Comparison of ENCODE assay signal across 7 mouse cellular contexts in the genomic region with DNA sequence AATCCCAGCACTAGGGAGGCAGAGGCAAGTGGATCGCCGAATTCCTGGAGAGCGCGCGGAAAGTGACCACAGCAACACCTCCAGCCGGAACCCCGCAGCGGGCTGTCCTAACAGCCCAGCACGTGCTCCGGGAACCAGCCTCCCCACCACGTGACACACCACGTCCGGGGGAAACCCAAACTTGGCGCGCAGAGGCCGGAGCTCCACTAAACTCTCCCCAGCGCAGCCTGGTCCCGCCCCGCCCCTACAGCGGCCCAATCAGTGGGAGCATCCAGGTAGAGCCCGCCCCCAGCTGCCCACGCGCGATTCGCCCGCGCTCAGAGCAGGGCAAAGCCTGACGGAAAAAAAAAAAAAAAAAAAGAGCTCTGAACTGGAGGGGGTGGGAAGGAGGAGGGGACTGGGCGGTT. TPM values are rescaled to one million over a fixed set of nuclear protein-coding genes. Genes with fewer than 3 reads are reported as not detected.
DNase-seq lines count a peak whose midpoint lies in the region; ATAC-seq lines count a peak whose summit lies in the region.

No protein-coding gene starts in this region.

- under 1% methylated on average over 29 of the region's 29 CpGs for WGBS in intestine, embryonic 15.5 days
- 0% methylated on average over 29 of the region's 29 CpGs for WGBS in midbrain, embryonic 11.5 days

- peak; percentile 99 for DNase-seq in adrenal gland, adult 2 months
- DNase-seq in embryo, embryonic 11.5 days (ENCODE audit: low read depth, low spot score) = peak; percentile 91
- peak; percentile 85 to 91 for DNase-seq in gastrocnemius, postnatal 36 days
- DNase-seq in left cerebral cortex, postnatal 36 days (ENCODE audit: low spot score in 2 of 2) = peak; percentile 86 to 87
- DNase-seq in midbrain, embryonic 11.5 days (ENCODE audit: low spot score, missing footprints) = peak; percentile 97
- DNase-seq in skeletal muscle tissue, adult 2 months (ENCODE audit: low read depth, low spot score) = peak; percentile 90

- peak overlapping the region; percentile 49 for H3K9ac ChIP-seq in intestine, embryonic 15.5 days
- peak overlapping the region; percentile 58; the same call in 1 of the 2 replicates for H3K9ac ChIP-seq in midbrain, embryonic 11.5 days (ENCODE audit: low read length)

- H3K9me3 ChIP-seq in intestine, embryonic 15.5 days = no peaks in the 10 kb centered on the region
- H3K9me3 ChIP-seq in midbrain, embryonic 11.5 days (ENCODE audit: control insufficient read depth, low read length) = no peaks in the 10 kb centered on the region

- no peaks in the 10 kb centered on the region for H3K27me3 ChIP-seq in intestine, embryonic 15.5 days (replicated peaks)
- no peaks in the 10 kb centered on the region for H3K27me3 ChIP-seq in midbrain, embryonic 11.5 days (ENCODE audit: control insufficient read depth, insufficient read depth, low read length)

- ATAC-seq in intestine, embryonic 15.5 days = peak; percentile 98
- ATAC-seq in midbrain, embryonic 11.5 days (ENCODE audit: low FRiP score) = peak; percentile 99

- intact Hi-C loops in gastrocnemius, postnatal 36 days (cut with DNase I) = no loop called here
- intact Hi-C loops in left cerebral cortex, postnatal 36 days (cut with DNase I) = no loop called here

- peaks cover 19% of the 10 kb centered on the region for H3K4me1 ChIP-seq in intestine, embryonic 15.5 days (replicated peaks)
- H3K4me1 ChIP-seq in midbrain, embryonic 11.5 days (ENCODE audit: control insufficient read depth, insufficient read depth, low read length) = peaks cover 8% of the 10 kb centered on the region; the same call in 1 of the 2 replicates

- H3K4me2 ChIP-seq in intestine, embryonic 15.5 days (replicated peaks) = peak overlapping the region; percentile 91
- H3K4me2 ChIP-seq in midbrain, embryonic 11.5 days = peak overlapping the region; percentile 65

- H3K36me3 ChIP-seq in intestine, embryonic 15.5 days = no peaks in the 10 kb centered on the region
- no peaks in the 10 kb centered on the region for H3K36me3 ChIP-seq in midbrain, embryonic 11.5 days (ENCODE audit: control insufficient read depth, insufficient read depth, low read length)

- H3K27ac ChIP-seq in intestine, embryonic 15.5 days = peak overlapping the region; percentile 73
- no peak overlapping the region for H3K27ac ChIP-seq in midbrain, embryonic 11.5 days (ENCODE audit: low read depth, low read length)

- peak overlapping the region; percentile 53 for H3K4me3 ChIP-seq in intestine, embryonic 15.5 days (replicated peaks)
- H3K4me3 ChIP-seq in midbrain, embryonic 11.5 days (ENCODE audit: low read depth, low read length) = peak overlapping the region; percentile 40

RNA-seq across cellular contexts. Expression of a gene that starts 0.5 kb away (rescaled TPM):
- 10 to 100 TPM; 38.7 to 82.4 TPM for total RNA-seq in adrenal gland, adult 2 months (2021)
- polyA plus RNA-seq in adrenal gland, adult 2 months (2012; rRNA removed) = 27.7 and 43.5 TPM in 2 replicates
- total RNA-seq in gastrocnemius, postnatal 36 days (2021) = 10 to 100 TPM; 12.9 to 13.6 TPM
- polyA plus RNA-seq in intestine, embryonic 15.5 days (2015; fragmentation: Nextera tagmentation; extraction: Ambion mirVana) = 108 and 115 TPM in 2 replicates
- total RNA-seq in left cerebral cortex, postnatal 36 days (2021) = 1 to 10 TPM; 2.1 to 2.2 TPM
- 46.2 and 51.7 TPM in 2 replicates for polyA plus RNA-seq in midbrain, embryonic 11.5 days (2014; fragmentation: Nextera tagmentation; extraction: Ambion mirVana)

RNA-seq across cellular contexts. Expression of a gene that starts 19.4 kb away (rescaled TPM):
- 10 to 100 TPM; 36.9 to 53.7 TPM for total RNA-seq in adrenal gland, adult 2 months (2021)
- polyA plus RNA-seq in adrenal gland, adult 2 months (2012; rRNA removed) = 13.2 and 16.0 TPM in 2 replicates
- 10 to 100 TPM; 19.1 to 21.1 TPM for total RNA-seq in gastrocnemius, postnatal 36 days (2021)
- polyA plus RNA-seq in intestine, embryonic 15.5 days (2015; fragmentation: Nextera tagmentation; extraction: Ambion mirVana) = 55.4 and 56.9 TPM in 2 replicates
- 10 to 100 TPM; 26.9 to 32.1 TPM for total RNA-seq in left cerebral cortex, postnatal 36 days (2021)
- polyA plus RNA-seq in midbrain, embryonic 11.5 days (2014; fragmentation: Nextera tagmentation; extraction: Ambion mirVana) = 25.9 and 27.2 TPM in 2 replicates

RNA-seq across cellular contexts. Expression of a gene that starts 33.7 kb away (rescaled TPM):
- total RNA-seq in adrenal gland, adult 2 months (2021) = 10 to 100 TPM; 19.7 to 33.3 TPM
- 6.4 and 8.6 TPM in 2 replicates for polyA plus RNA-seq in adrenal gland, adult 2 months (2012; rRNA removed)
- total RNA-seq in gastrocnemius, postnatal 36 days (2021) = 10 to 100 TPM; 12.6 to 19.2 TPM
- 6.5 and 6.6 TPM in 2 replicates for polyA plus RNA-seq in intestine, embryonic 15.5 days (2015; fragmentation: Nextera tagmentation; extraction: Ambion mirVana)
- total RNA-seq in left cerebral cortex, postnatal 36 days (2021) = 10 to 100 TPM; 30.2 to 31.8 TPM
- polyA plus RNA-seq in midbrain, embryonic 11.5 days (2014; fragmentation: Nextera tagmentation; extraction: Ambion mirVana) = 9.2 and 10.1 TPM in 2 replicates

RNA-seq across cellular contexts. Expression of a gene that starts 33.9 kb away (rescaled TPM):
- total RNA-seq in adrenal gland, adult 2 months (2021) = 10 to 100 TPM in 1 of 2 experiments, 1 to 10 TPM in 1; 6.7 to 10.7 TPM
- polyA plus RNA-seq in adrenal gland, adult 2 months (2012; rRNA removed) = 5.8 and 6.1 TPM in 2 replicates
- total RNA-seq in gastrocnemius, postnatal 36 days (2021) = 1 to 10 TPM; 3.2 to 4.5 TPM
- polyA plus RNA-seq in intestine, embryonic 15.5 days (2015; fragmentation: Nextera tagmentation; extraction: Ambion mirVana) = 12.1 and 13.0 TPM in 2 replicates
- total RNA-seq in left cerebral cortex, postnatal 36 days (2021) = 1 to 10 TPM; 4.0 to 5.2 TPM
- 16.0 and 17.4 TPM in 2 replicates for polyA plus RNA-seq in midbrain, embryonic 11.5 days (2014; fragmentation: Nextera tagmentation; extraction: Ambion mirVana)

Comparison
In these comparisons a context has a peak if more than half of its experiments do, and no peak if none do; other contexts are left out.
1. RNA of a gene that starts 0.5 kb away (total RNA-seq): 38.7 to 82.4 TPM in adrenal gland, adult 2 months and 12.9 to 13.6 TPM in gastrocnemius, postnatal 36 days; 2.1 to 2.2 TPM in left cerebral cortex, postnatal 36 days; every median in the first group is over 4 times any median in the second.
2. Peak in every context shown above with its lines, with median percentiles within 50 percentile points of each other: DNase-seq.